Mouse (Mus musculus): ENCODE measurements at regions not wholly inside any gene's neighbourhood (a gene's known extent, or its start where the extent isn't known, plus 50 kb on each side); places are given as distances from the start of the nearest gene placed in this dataset.
A peak's percentile ranks its signal among the peaks of the same experiment; 100 is the strongest.

DNA sequence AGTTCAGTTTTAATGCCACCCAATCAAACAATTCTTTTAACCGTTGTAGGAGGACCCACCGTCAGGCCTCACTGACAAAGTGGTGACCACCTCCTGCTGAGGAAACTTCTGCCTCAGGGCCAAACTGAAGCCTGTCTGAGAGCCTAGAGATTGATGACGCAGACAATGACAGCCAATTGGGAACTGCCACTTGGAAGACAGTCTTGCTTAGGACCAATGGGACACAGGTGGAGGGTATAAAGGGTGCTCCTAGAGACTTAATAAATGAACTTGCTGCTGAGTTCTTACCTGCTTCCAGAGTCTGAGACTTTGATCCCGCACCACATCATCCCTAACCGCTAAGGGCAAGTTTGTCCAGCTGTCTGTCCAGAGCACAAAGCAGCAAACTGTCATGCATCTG is 80.0 kb downstream of the Tbx4 start:
- no peak for DNase-seq (ENCODE audit: low spot score in 2 of 2)

- DNase-seq (ENCODE audit: low spot score in 2 of 2), result no peak
These were observed 84.1 kb downstream of the Tbx4 start for GRCm38 (mm10) chr11:85970287-85970686.

- DNase-seq (ENCODE audit: low spot score in 2 of 2), result peak; percentile 60 to 70
These were observed 86.2 kb downstream of the Tbx4 start for GRCm38 (mm10) chr11:85972385-85972784.

DNA sequence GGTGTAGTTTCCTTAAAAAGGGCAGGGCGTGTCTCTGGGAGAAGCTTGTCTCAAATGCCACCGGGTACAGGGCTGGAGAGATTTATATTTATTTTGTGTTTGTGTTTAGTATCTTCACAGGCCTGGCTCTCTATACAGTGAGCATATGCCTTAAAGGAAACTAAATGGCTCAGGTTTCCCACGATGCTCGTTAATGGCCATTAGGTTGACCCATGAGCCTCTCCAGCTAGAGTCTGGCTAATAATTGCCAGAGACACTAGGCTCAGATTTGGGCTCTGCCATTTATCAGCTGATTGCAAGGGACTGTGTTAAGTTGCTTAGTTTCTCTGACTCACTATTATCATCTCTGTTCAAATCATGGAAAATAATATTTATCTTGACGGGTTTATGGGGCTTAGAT is 87.5 kb downstream of the Tbx4 start:
- DNase-seq (ENCODE audit: low spot score in 2 of 2), result no peak

DNA sequence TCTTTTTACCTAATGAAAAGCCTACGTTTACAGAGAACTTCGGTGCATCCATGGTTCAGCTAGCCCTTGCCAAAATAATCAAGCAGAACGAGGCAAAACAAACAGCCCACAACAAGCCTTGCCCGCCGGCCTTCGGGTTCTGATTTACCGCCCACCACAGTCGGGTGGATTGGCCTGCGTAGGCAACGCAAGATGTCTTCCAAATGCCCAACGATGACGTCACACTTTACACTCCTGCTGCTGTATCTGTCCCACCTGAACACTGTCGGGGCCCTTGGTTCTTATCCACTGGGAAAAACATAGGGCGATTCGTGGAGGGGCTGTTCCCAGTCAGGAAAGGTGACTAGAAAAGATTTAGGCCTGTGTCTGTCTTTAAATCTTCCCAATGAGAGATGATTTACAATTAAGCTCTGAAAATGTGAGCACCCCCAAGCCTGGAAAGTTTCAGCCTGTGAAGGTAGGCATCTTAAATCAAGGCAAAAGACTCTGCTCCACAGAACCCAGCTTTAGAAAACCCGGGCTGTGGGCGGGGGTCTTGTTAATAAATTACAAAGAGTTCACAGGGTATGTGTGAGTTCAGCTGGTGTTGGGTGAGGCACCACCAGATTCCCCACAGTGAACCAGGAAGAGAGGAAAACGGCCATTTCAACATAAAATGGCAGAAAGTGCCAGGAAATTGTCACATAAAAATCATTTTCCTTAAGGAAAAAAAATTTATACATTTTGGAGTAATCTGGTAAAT is 90.6 kb downstream of the Tbx4 start:
- DNase-seq (ENCODE audit: low spot score in 2 of 2), result no peak

- DNase-seq (ENCODE audit: low spot score in 2 of 2), result no peak
These were observed 94.2 kb downstream of the Tbx4 start for GRCm38 (mm10) chr11:85980388-85980787.

DNA sequence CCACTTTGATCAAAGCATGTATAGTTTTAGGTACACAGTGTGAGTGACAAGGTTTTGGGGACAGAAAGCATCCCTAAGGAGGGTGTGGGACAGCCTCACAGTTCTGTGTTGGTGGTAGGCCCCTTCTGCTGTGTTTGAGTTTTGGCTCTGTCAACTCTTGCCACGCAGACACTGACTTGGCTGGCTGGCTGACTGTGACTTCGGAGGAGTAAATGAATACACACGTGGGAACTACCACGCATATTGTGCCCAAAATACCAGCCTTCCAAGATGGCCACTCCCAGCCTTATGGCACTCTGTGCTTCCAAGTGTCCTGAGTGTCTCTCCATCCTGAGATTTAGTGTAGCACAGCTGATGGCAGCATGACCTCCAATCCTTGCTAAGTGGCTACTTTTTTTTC is 95.3 kb downstream of the Tbx4 start:
- DNase-seq (ENCODE audit: low spot score in 2 of 2), result peak in 1 of 2 experiments; percentile 22

GRCm38 (mm10) chr11:85986338-85986737 is 100.1 kb downstream of the Tbx4 start:
- DNase-seq (ENCODE audit: low spot score in 2 of 2), result no peak

DNA sequence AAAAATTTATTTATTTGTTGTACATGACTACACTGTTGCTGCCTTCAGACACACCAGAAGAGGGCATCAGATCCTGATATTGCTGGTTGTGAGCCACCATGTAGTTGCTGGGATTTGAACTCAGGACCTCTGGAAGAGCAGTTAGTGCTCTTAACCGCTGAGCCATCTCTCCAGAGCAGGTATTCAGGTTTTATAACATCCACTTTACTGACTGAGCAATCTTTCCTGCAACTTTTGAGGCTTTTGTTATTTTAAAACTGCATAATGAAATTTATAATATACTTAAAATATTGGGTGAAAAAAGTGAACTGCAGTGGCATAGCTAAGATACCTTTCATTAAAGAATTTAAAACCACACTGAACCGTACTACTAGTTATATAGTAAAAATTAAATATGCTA is 101.0 kb downstream of the Tbx4 start:
- no peak for DNase-seq (ENCODE audit: low spot score in 2 of 2)

GRCm38 (mm10) chr11:85989536-85989935 is 103.3 kb downstream of the Tbx4 start:
- no peak for DNase-seq (ENCODE audit: low spot score in 2 of 2)

- no peak for DNase-seq (ENCODE audit: low spot score in 2 of 2)
These were observed 103.8 kb downstream of the Tbx4 start for GRCm38 (mm10) chr11:85989940-85990493.

DNA sequence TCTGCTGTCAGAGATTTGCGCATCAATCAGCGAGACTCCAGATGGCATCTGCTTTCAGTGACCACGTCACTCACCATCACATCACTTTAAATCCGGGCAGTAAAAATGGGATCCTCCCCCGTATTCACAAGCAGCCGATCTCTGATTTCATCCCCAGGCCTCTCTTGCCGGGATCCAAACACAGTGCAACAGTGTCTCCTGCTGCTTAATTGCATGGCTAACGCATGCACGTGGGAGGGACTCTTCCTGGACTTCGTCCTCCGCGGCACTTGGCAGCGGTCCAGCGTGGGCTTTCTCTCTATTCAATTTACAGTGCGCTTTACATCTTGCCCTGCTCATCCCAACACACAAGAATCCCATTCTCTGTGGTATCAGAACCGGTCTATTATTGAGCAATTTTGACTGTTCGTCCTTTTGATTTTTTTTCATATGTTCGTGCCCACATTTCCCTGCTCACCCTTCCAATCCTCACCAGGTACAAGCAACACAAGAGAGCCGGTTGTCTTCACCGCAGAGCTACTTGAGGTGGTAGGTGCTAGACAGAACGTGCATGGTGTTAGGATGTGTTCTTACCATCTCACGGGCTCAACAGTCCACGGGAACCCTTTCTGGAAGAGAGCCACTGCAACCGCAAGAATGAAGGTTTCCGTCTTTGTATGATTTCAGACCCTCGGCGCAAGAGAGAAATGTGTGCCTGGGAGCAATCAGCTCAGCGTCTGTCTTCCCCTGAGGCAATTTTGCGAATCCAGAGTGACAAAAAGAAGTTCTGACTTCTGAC is 109.3 kb downstream of the Tbx4 start:
- DNase-seq (ENCODE audit: low spot score in 2 of 2), result peak; percentile 10 to 31

DNA sequence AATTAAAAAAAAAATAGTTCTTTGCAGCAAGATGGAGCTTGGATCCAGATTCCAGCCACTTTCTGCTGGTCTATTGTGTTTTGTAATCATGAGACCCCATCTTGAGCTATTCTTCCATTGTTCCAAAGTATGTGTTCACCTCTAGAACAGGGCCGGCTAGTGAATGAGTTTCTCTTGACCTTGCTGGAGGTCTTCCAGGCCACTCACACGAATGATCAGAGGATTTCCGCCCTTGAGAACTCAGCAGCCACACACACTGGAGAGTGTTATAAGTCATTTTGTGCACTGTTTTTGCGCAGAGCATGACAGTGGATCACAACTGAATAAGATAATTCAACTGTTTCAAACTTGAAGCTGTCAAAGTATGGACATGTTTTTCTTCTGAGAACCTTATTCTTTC is 110.5 kb downstream of the Tbx4 start:
- DNase-seq (ENCODE audit: low spot score in 2 of 2), result no peak

- no peak for DNase-seq (ENCODE audit: low spot score in 2 of 2)
These were observed 117.1 kb downstream of the Tbx4 start for GRCm38 (mm10) chr11:86003341-86003740.

- no peak for DNase-seq (ENCODE audit: low spot score in 2 of 2)
These were observed 119.1 kb downstream of the Tbx4 start for GRCm38 (mm10) chr11:86005284-86005683.

DNA sequence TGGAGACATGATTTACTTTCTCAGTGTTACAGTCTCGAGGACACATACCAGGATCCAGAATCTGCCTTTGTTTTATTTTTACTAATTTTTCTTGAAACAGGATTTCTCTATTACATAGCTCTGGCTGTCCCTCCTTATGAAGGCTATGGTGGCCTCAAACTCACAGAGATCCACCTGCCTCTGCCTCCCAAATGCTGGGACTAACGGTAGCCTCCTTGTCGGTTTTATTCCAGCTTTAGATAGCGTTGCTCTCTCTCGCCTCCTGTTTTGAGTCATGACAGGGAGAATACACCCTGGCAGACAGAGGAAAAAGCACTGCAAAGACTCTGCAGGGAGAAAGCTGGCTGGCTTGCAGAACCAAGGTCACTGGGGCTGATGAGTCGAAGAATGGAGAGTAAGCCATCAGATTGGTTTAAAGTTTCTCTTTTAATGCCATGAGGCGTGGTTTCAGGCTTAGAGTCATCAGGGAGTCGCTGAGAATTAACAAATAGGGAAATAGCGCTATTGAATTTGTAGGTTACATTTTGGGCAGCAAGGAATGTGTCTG is 119.8 kb downstream of the Tbx4 start:
- no peak for DNase-seq (ENCODE audit: low spot score in 2 of 2)

- no peak for DNase-seq (ENCODE audit: low spot score in 2 of 2)
These were observed 120.6 kb downstream of the Tbx4 start for GRCm38 (mm10) chr11:86006859-86007258.

Measured in left cerebral cortex, adult 18-20 months (tissue).